Mouse (Mus musculus) bone marrow macrophage, adult 2 months (primary cell): ENCODE measurements around the gene Camk1d.

Source experiments
- CTCF ChIP-seq: IDR thresholded peaks from 2 replicates; pipeline ENCODE4 v1.5.1; 2012; ENCODE audit warnings: low read depth, mild to moderate bottlenecking, low read length, moderate library complexity
- POLR2A ChIP-seq: IDR thresholded peaks from 2 replicates; pipeline ENCODE4 v1.6.1; 2012; ENCODE audit warnings: mild to moderate bottlenecking, low read depth, low read length, borderline replicate concordance

GRCm38 (mm10) chr2:5714211-5715053, at the start of gene Camk1d:
- TF ChIP-seq CTCF (peak; percentile 54), POLR2A (no peak)
